Mouse (Mus musculus) kidney, adult 2 months (tissue): ENCODE data around the gene Otub2.

ENCODE experiments used
- CTCF ChIP-seq: fragments of 200-500 bp; conservative IDR thresholded peaks from 2 replicates; pipeline ENCODE4 v1.5.1; 2011; ENCODE audit warnings: low read depth, mild to moderate bottlenecking, control low read depth, low read length, moderate library complexity, mixed read lengths; ENCODE audit not compliant: insufficient read depth, insufficient read length
- POLR2A ChIP-seq: fragments of 200-500 bp; IDR thresholded peaks from one replicate; pipeline ENCODE4 v1.6.1; 2011; ENCODE audit warnings: low read depth, low read length, control low read depth

- TF ChIP-seq CTCF (no peak), POLR2A (no peak)
Observed at GRCm38 (mm10) chr12:103388505-103389347, at the start of gene Otub2.
